Mouse (Mus musculus): ENCODE data around the gene Grik3. TPM values are rescaled to one million over a fixed set of nuclear protein-coding genes. Genes with fewer than 3 reads are reported as not detected.
A peak's percentile ranks its signal among the peaks of the same experiment; 100 is the strongest.
"Not testable (repeated sequence)": the region's sequence is repeated elsewhere in the genome, so short reads cannot be mapped to it uniquely, and the experiment has no call there.

Grik3 gene
- polyA plus RNA-seq, 1 experiment from 2014 or later, result 1.1 TPM

GRCm38 (mm10) chr4:125587577-125587976 is 97.1 kb downstream of the Grik3 start:
- no peak overlapping the region for H3K4me3 ChIP-seq
- peaks cover 39% of the 10 kb centered on the region for H3K27me3 ChIP-seq (ENCODE audit: insufficient read depth, poor library complexity, severe bottlenecking)
- H3K27ac ChIP-seq, result no peak overlapping the region
- H3K9me3 ChIP-seq, result no peaks in the 10 kb centered on the region
- H3K36me3 ChIP-seq, result no peaks in the 10 kb centered on the region
- no peak for DNase-seq (ENCODE audit: low spot score)
- WGBS, result 21% methylated on average over 12 of the region's 12 CpGs
- peaks cover 54% of the 10 kb centered on the region for H3K4me1 ChIP-seq (replicated peaks)

- 11% methylated on average over 14 of the region's 14 CpGs for WGBS
- H3K4me1 ChIP-seq (replicated peaks), result peaks cover 68% of the 10 kb centered on the region
- H3K36me3 ChIP-seq, result no peaks in the 10 kb centered on the region
- no peak overlapping the region for H3K27ac ChIP-seq
- H3K9me3 ChIP-seq, result no peaks in the 10 kb centered on the region
- peak; percentile 65 for DNase-seq (ENCODE audit: low spot score)
- peaks cover 45% of the 10 kb centered on the region for H3K27me3 ChIP-seq (ENCODE audit: insufficient read depth, poor library complexity, severe bottlenecking)
- no peak overlapping the region for H3K4me3 ChIP-seq
These were observed 99.9 kb downstream of the Grik3 start for GRCm38 (mm10) chr4:125590241-125590919.

GRCm38 (mm10) chr4:125592663-125593062 is 102.2 kb downstream of the Grik3 start:
- H3K4me3 ChIP-seq, result no peak overlapping the region
- H3K27me3 ChIP-seq (ENCODE audit: insufficient read depth, poor library complexity, severe bottlenecking), result peaks cover 37% of the 10 kb centered on the region
- WGBS, result 34% methylated on average over 4 of the region's 4 CpGs
- no peak overlapping the region for H3K27ac ChIP-seq
- no peak for DNase-seq (ENCODE audit: low spot score)
- no peaks in the 10 kb centered on the region for H3K36me3 ChIP-seq
- H3K4me1 ChIP-seq (replicated peaks), result peaks cover 59% of the 10 kb centered on the region
- H3K9me3 ChIP-seq, result no peaks in the 10 kb centered on the region

GRCm38 (mm10) chr4:125595011-125595410 is 104.5 kb downstream of the Grik3 start:
- H3K27ac ChIP-seq, result no peak overlapping the region
- peaks cover 50% of the 10 kb centered on the region for H3K4me1 ChIP-seq (replicated peaks)
- H3K27me3 ChIP-seq (ENCODE audit: insufficient read depth, poor library complexity, severe bottlenecking), result peaks cover 16% of the 10 kb centered on the region
- no peaks in the 10 kb centered on the region for H3K36me3 ChIP-seq
- WGBS, result 87% methylated on average over 9 of the region's 9 CpGs
- no peaks in the 10 kb centered on the region for H3K9me3 ChIP-seq
- DNase-seq (ENCODE audit: low spot score), result no peak
- H3K4me3 ChIP-seq, result no peak overlapping the region

- no peak overlapping the region for H3K27ac ChIP-seq
- H3K4me1 ChIP-seq (replicated peaks), result peaks cover 30% of the 10 kb centered on the region
- WGBS, result 42% methylated on average over 10 of the region's 10 CpGs
- H3K36me3 ChIP-seq, result no peaks in the 10 kb centered on the region
- no peak overlapping the region for H3K4me3 ChIP-seq
- H3K9me3 ChIP-seq, result no peaks in the 10 kb centered on the region
- peak; percentile 22 for DNase-seq (ENCODE audit: low spot score)
- peaks cover 15% of the 10 kb centered on the region for H3K27me3 ChIP-seq (ENCODE audit: insufficient read depth, poor library complexity, severe bottlenecking)
These were observed 108.2 kb downstream of the Grik3 start for GRCm38 (mm10) chr4:125598677-125599076.

- Histone ChIP-seq H3K4me1 (replicated peaks) (peaks cover 28% of the 10 kb centered on the region), H3K36me3 (no peaks in the 10 kb centered on the region), H3K9me3 (no peaks in the 10 kb centered on the region), H3K4me3 (no peak overlapping the region), H3K27ac (no peak overlapping the region), H3K27me3 (ENCODE audit: insufficient read depth, poor library complexity, severe bottlenecking) (peaks cover 14% of the 10 kb centered on the region)
- DNase-seq (ENCODE audit: low spot score), result no peak
- 70% methylated on average over 3 of the region's 3 CpGs for WGBS
These were observed 109.1 kb downstream of the Grik3 start for GRCm38 (mm10) chr4:125599510-125600005.

GRCm38 (mm10) chr4:125600642-125601041 is 110.1 kb downstream of the Grik3 start:
- DNase-seq (ENCODE audit: low spot score), result no peak
- Histone ChIP-seq H3K9me3 (no peaks in the 10 kb centered on the region), H3K27me3 (ENCODE audit: insufficient read depth, poor library complexity, severe bottlenecking) (peaks cover 7% of the 10 kb centered on the region), H3K4me1 (replicated peaks) (peaks cover 30% of the 10 kb centered on the region), H3K36me3 (no peaks in the 10 kb centered on the region), H3K27ac (peak overlapping the region; percentile 59), H3K4me3 (no peak overlapping the region)
- 72% methylated on average over 8 of the region's 8 CpGs for WGBS

- Histone ChIP-seq H3K4me1 (replicated peaks) (peaks cover 30% of the 10 kb centered on the region), H3K27ac (no peak overlapping the region), H3K36me3 (no peaks in the 10 kb centered on the region), H3K4me3 (no peak overlapping the region), H3K27me3 (ENCODE audit: insufficient read depth, poor library complexity, severe bottlenecking) (0 out of 2 replicates have a peak, but pooled peaks cover 5% of the 10 kb centered on the region), H3K9me3 (no peaks in the 10 kb centered on the region)
- whole genome bisulfite sequencing, result 75% methylated on average over 3 of the region's 3 CpGs
- DNase-seq (ENCODE audit: low spot score), result no peak
These were observed 110.8 kb downstream of the Grik3 start for GRCm38 (mm10) chr4:125601301-125601700.

- Histone ChIP-seq H3K27me3 (ENCODE audit: insufficient read depth, poor library complexity, severe bottlenecking) (0 out of 2 replicates have a peak, but pooled peaks cover 5% of the 10 kb centered on the region), H3K36me3 (no peaks in the 10 kb centered on the region), H3K9me3 (no peaks in the 10 kb centered on the region), H3K4me1 (replicated peaks) (peaks cover 25% of the 10 kb centered on the region), H3K27ac (no peak overlapping the region), H3K4me3 (no peak overlapping the region)
- WGBS, result 63% methylated on average over 7 of the region's 7 CpGs
- no peak for DNase-seq (ENCODE audit: low spot score)
These were observed 114.0 kb downstream of the Grik3 start for GRCm38 (mm10) chr4:125604494-125604893.

GRCm38 (mm10) chr4:125606147-125606546 is 115.6 kb downstream of the Grik3 start:
- H3K9me3 ChIP-seq, result no peaks in the 10 kb centered on the region
- H3K27me3 ChIP-seq (ENCODE audit: insufficient read depth, poor library complexity, severe bottlenecking), result no peaks in the 10 kb centered on the region
- H3K4me1 ChIP-seq (replicated peaks), result peaks cover 13% of the 10 kb centered on the region
- no peak overlapping the region for H3K27ac ChIP-seq
- WGBS, result 82% methylated on average over 6 of the region's 6 CpGs
- no peak overlapping the region for H3K4me3 ChIP-seq
- H3K36me3 ChIP-seq, result no peaks in the 10 kb centered on the region
- no peak for DNase-seq (ENCODE audit: low spot score)

GRCm38 (mm10) chr4:125607397-125608042 is 117.0 kb downstream of the Grik3 start:
- no peaks in the 10 kb centered on the region for H3K27me3 ChIP-seq (ENCODE audit: insufficient read depth, poor library complexity, severe bottlenecking)
- DNase-seq (ENCODE audit: low spot score), result no peak
- peaks cover 9% of the 10 kb centered on the region; the same call in 1 of the 2 replicates for H3K4me1 ChIP-seq (replicated peaks)
- no peaks in the 10 kb centered on the region for H3K9me3 ChIP-seq
- no peak overlapping the region for H3K27ac ChIP-seq
- H3K4me3 ChIP-seq, result no peak overlapping the region
- H3K36me3 ChIP-seq, result no peaks in the 10 kb centered on the region
- WGBS, result 59% methylated on average over 10 of the region's 10 CpGs

- not testable (repeated sequence) for H3K9me3 ChIP-seq; H3K27ac ChIP-seq; DNase-seq (ENCODE audit: low spot score); H3K4me1 ChIP-seq (replicated peaks); H3K27me3 ChIP-seq (ENCODE audit: insufficient read depth, poor library complexity, severe bottlenecking); H3K36me3 ChIP-seq; H3K4me3 ChIP-seq
- WGBS, result 53% methylated on average over 3 of the region's 4 CpGs
These were observed 118.4 kb downstream of the Grik3 start for GRCm38 (mm10) chr4:125608896-125609295.
